Mouse (Mus musculus): ENCODE data around the gene Gabrg3. TPM values are rescaled to one million over a fixed set of nuclear protein-coding genes. Genes with fewer than 3 reads are reported as not detected.
"Not testable (repeated sequence)": the region's sequence is repeated elsewhere in the genome, so short reads cannot be mapped to it uniquely, and the experiment has no call there.

Gabrg3 gene
- polyA plus RNA-seq, 1 experiment from 2014 or later = 0.87 TPM

GRCm38 (mm10) chr7:57243981-57244380, 143.0 kb downstream of the Gabrg3 start:
- Histone ChIP-seq H3K4me2 (replicated peaks; ENCODE audit: low read depth) (no peak overlapping the region), H3K9ac (ENCODE audit: low read depth, low read length) (no peak overlapping the region), H3K4me1 (replicated peaks; ENCODE audit: control insufficient read depth, insufficient read depth, low read length) (no peaks in the 10 kb centered on the region), H3K9me3 (ENCODE audit: control insufficient read depth) (no peaks in the 10 kb centered on the region), H3K27ac (ENCODE audit: low read depth, low read length) (no peak overlapping the region), H3K36me3 (ENCODE audit: control insufficient read depth, insufficient read depth) (no peaks in the 10 kb centered on the region), H3K4me3 (ENCODE audit: low read depth, low read length) (no peak overlapping the region), H3K27me3 (replicated peaks; ENCODE audit: control insufficient read depth, insufficient read depth, low read length) (no peaks in the 10 kb centered on the region)
- no peak for TF ChIP-seq CTCF (IDR thresholded peaks at IDR 0.05; ENCODE audit: low read depth)
- no peak for ATAC-seq
- WGBS = 79% methylated on average over 4 of the region's 4 CpGs

- no peak for ATAC-seq
- Histone ChIP-seq H3K27ac (ENCODE audit: low read depth, low read length) (no peak overlapping the region), H3K36me3 (ENCODE audit: control insufficient read depth, insufficient read depth) (no peaks in the 10 kb centered on the region), H3K4me2 (replicated peaks; ENCODE audit: low read depth) (no peak overlapping the region), H3K9me3 (ENCODE audit: control insufficient read depth) (no peaks in the 10 kb centered on the region), H3K4me3 (ENCODE audit: low read depth, low read length) (no peak overlapping the region), H3K9ac (ENCODE audit: low read depth, low read length) (no peak overlapping the region), H3K27me3 (replicated peaks; ENCODE audit: control insufficient read depth, insufficient read depth, low read length) (no peaks in the 10 kb centered on the region), H3K4me1 (replicated peaks; ENCODE audit: control insufficient read depth, insufficient read depth, low read length) (no peaks in the 10 kb centered on the region)
- 94% methylated on average over 1 of the region's 1 CpGs for WGBS
- TF ChIP-seq CTCF (IDR thresholded peaks at IDR 0.05; ENCODE audit: low read depth) = no peak
Observed at GRCm38 (mm10) chr7:57214119-57214518, 172.9 kb downstream of the Gabrg3 start.

GRCm38 (mm10) chr7:57186015-57186414, 201.0 kb downstream of the Gabrg3 start:
- no peak overlapping the region for H3K4me2 ChIP-seq (replicated peaks; ENCODE audit: low read depth)
- no peak overlapping the region for H3K27ac ChIP-seq (ENCODE audit: low read depth, low read length)
- no peaks in the 10 kb centered on the region for H3K27me3 ChIP-seq (replicated peaks; ENCODE audit: control insufficient read depth, insufficient read depth, low read length)
- H3K36me3 ChIP-seq (ENCODE audit: control insufficient read depth, insufficient read depth) = no peaks in the 10 kb centered on the region
- H3K9ac ChIP-seq (ENCODE audit: low read depth, low read length) = no peak overlapping the region
- H3K4me3 ChIP-seq (ENCODE audit: low read depth, low read length) = no peak overlapping the region
- 40% methylated on average over 1 of the region's 1 CpGs for WGBS
- no peaks in the 10 kb centered on the region for H3K9me3 ChIP-seq (ENCODE audit: control insufficient read depth)
- no peaks in the 10 kb centered on the region for H3K4me1 ChIP-seq (replicated peaks; ENCODE audit: control insufficient read depth, insufficient read depth, low read length)
- no peak for ATAC-seq
- TF ChIP-seq CTCF (IDR thresholded peaks at IDR 0.05; ENCODE audit: low read depth) = no peak

DNA sequence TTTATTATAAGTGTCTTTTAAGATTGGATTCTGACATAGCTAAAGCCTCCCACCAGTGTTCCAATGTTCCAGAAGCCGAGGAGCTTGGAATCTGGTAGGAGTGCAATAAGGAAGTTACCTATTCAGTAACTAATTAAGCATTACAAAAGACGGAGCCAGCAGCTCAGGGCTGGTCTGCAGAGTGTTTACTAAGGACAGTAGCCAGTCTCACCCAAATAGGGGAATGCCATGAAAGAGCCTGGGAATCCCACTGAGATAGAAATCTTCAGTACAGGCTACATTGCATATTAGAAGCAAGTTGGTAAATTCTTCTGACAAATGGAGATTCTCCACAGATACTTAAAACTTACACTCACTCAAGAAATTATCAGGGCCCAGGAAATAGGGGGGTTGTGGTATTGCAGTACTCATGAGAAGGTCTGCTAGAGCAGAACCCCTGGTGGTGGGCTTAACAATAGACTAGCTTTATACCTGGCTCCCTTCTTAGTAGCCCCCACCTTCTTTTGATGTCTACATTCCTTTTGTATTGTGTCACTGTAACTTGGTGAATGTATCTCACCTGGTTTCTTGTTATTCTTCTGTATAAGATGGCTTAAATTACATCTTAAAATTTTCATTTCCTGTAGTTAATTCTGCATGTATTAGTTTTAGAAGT, 211.0 kb downstream of the Gabrg3 start:
- not testable (repeated sequence) for H3K4me2 ChIP-seq (replicated peaks; ENCODE audit: low read depth); H3K27ac ChIP-seq (ENCODE audit: low read depth, low read length); H3K9ac ChIP-seq (ENCODE audit: low read depth, low read length); ATAC-seq; H3K36me3 ChIP-seq (ENCODE audit: control insufficient read depth, insufficient read depth); H3K4me3 ChIP-seq (ENCODE audit: low read depth, low read length); H3K27me3 ChIP-seq (replicated peaks; ENCODE audit: control insufficient read depth, insufficient read depth, low read length); H3K4me1 ChIP-seq (replicated peaks; ENCODE audit: control insufficient read depth, insufficient read depth, low read length); H3K9me3 ChIP-seq (ENCODE audit: control insufficient read depth)
- WGBS = 30% methylated on average over 2 of the region's 2 CpGs

GRCm38 (mm10) chr7:57166931-57167330, 220.1 kb downstream of the Gabrg3 start:
- Histone ChIP-seq H3K27me3 (replicated peaks; ENCODE audit: control insufficient read depth, insufficient read depth, low read length) (no peaks in the 10 kb centered on the region), H3K4me1 (replicated peaks; ENCODE audit: control insufficient read depth, insufficient read depth, low read length) (no peaks in the 10 kb centered on the region), H3K9ac (ENCODE audit: low read depth, low read length) (no peak overlapping the region), H3K27ac (ENCODE audit: low read depth, low read length) (no peak overlapping the region), H3K4me3 (ENCODE audit: low read depth, low read length) (no peak overlapping the region), H3K9me3 (ENCODE audit: control insufficient read depth) (no peaks in the 10 kb centered on the region), H3K36me3 (ENCODE audit: control insufficient read depth, insufficient read depth) (no peaks in the 10 kb centered on the region), H3K4me2 (replicated peaks; ENCODE audit: low read depth) (no peak overlapping the region)
- no peak for TF ChIP-seq CTCF (IDR thresholded peaks at IDR 0.05; ENCODE audit: low read depth)
- no peak for ATAC-seq
- 69% methylated on average over 3 of the region's 3 CpGs for WGBS

GRCm38 (mm10) chr7:57158211-57158610, 228.8 kb downstream of the Gabrg3 start:
- 81% methylated on average over 3 of the region's 3 CpGs for WGBS

GRCm38 (mm10) chr7:57153743-57154142, 233.2 kb downstream of the Gabrg3 start:
- TF ChIP-seq CTCF (IDR thresholded peaks at IDR 0.05; ENCODE audit: low read depth) = no peak
- Histone ChIP-seq H3K9me3 (ENCODE audit: control insufficient read depth) (no peaks in the 10 kb centered on the region), H3K27ac (ENCODE audit: low read depth, low read length) (no peak overlapping the region), H3K4me3 (ENCODE audit: low read depth, low read length) (no peak overlapping the region), H3K27me3 (replicated peaks; ENCODE audit: control insufficient read depth, insufficient read depth, low read length) (no peaks in the 10 kb centered on the region), H3K4me1 (replicated peaks; ENCODE audit: control insufficient read depth, insufficient read depth, low read length) (no peaks in the 10 kb centered on the region), H3K36me3 (ENCODE audit: control insufficient read depth, insufficient read depth) (no peaks in the 10 kb centered on the region), H3K4me2 (replicated peaks; ENCODE audit: low read depth) (no peak overlapping the region), H3K9ac (ENCODE audit: low read depth, low read length) (no peak overlapping the region)
- WGBS = 59% methylated on average over 5 of the region's 5 CpGs
- no peak for ATAC-seq

More at GRCm38 (mm10) chr7:57158211-57158610, 228.8 kb downstream of the Gabrg3 start:
- TF ChIP-seq CTCF (IDR thresholded peaks at IDR 0.05; ENCODE audit: low read depth) = no peak
- no peak overlapping the region for H3K9ac ChIP-seq (ENCODE audit: low read depth, low read length)
- no peaks in the 10 kb centered on the region for H3K9me3 ChIP-seq (ENCODE audit: control insufficient read depth)
- H3K36me3 ChIP-seq (ENCODE audit: control insufficient read depth, insufficient read depth) = no peaks in the 10 kb centered on the region
- ATAC-seq = no peak
- H3K4me3 ChIP-seq (ENCODE audit: low read depth, low read length) = no peak overlapping the region
- H3K27me3 ChIP-seq (replicated peaks; ENCODE audit: control insufficient read depth, insufficient read depth, low read length) = no peaks in the 10 kb centered on the region
- no peaks in the 10 kb centered on the region for H3K4me1 ChIP-seq (replicated peaks; ENCODE audit: control insufficient read depth, insufficient read depth, low read length)
- no peak overlapping the region for H3K4me2 ChIP-seq (replicated peaks; ENCODE audit: low read depth)
- H3K27ac ChIP-seq (ENCODE audit: low read depth, low read length) = no peak overlapping the region

Measured in intestine, postnatal 0 days (tissue).